Comparison of ENCODE assay signal across 22 mouse cellular contexts in genomic region chr2:90476319-90476718, GRCm38 (mm10).
DNase-seq lines count a peak whose midpoint lies in the region; ATAC-seq and TF ChIP-seq lines count a peak whose summit lies in the region.
"Had no signal": no experiment of that assay in that cellular context is flagged by ENCODE, and none has a peak within 500 bp of the region (broad histone marks: within the 10 kb centered on the region; RNA-seq: fewer than 3 reads in every experiment).

No protein-coding gene starts in this region.

- H3K4me2 ChIP-seq in neural tube, embryonic 15.5 days, result no peak overlapping the region
- no peak overlapping the region for H3K4me2 ChIP-seq in hindbrain, embryonic 14.5 days (replicated peaks)
- H3K4me2 ChIP-seq: embryonic facial prominence, embryonic 12.5 days; embryonic facial prominence, embryonic 15.5 days; heart, embryonic 11.5 days; hindbrain, embryonic 12.5 days had no signal

- no peaks in the 10 kb centered on the region for H3K36me3 ChIP-seq in neural tube, embryonic 15.5 days
- H3K36me3 ChIP-seq in ES-Bruce4 (ENCODE audit: control insufficient read depth, insufficient read depth, low read length, poor library complexity, severe bottlenecking), result no peaks in the 10 kb centered on the region
- H3K36me3 ChIP-seq in hindbrain, embryonic 14.5 days (replicated peaks; ENCODE audit: control insufficient read depth, insufficient read depth), result no peaks in the 10 kb centered on the region
- H3K36me3 ChIP-seq: embryonic facial prominence, embryonic 12.5 days; embryonic facial prominence, embryonic 15.5 days; hindbrain, embryonic 12.5 days had no signal

- no peak for TF ChIP-seq EP300 in ES-Bruce4 (IDR thresholded peaks at IDR 0.05; ENCODE audit: insufficient read depth, low read depth, low read length)

- no peak overlapping the region for H3K4me3 ChIP-seq in neural tube, embryonic 15.5 days (replicated peaks)
- peak overlapping the region; percentile 13; the same call in 1 of the 2 replicates for H3K4me3 ChIP-seq in ES-Bruce4 (ENCODE audit: low read depth, low read length)
- no peak overlapping the region for H3K4me3 ChIP-seq in hindbrain, embryonic 14.5 days (replicated peaks; ENCODE audit: low read length)
- no peak overlapping the region for H3K4me3 ChIP-seq in layer of hippocampus, adult 2 months
- H3K4me3 ChIP-seq: embryonic facial prominence, embryonic 12.5 days; embryonic facial prominence, embryonic 15.5 days; gastrocnemius, adult 2 months; hindbrain, embryonic 12.5 days had no signal

- TF ChIP-seq CTCF in ES-Bruce4 (IDR thresholded peaks at IDR 0.05; ENCODE audit: low read depth, low read length), result no peak
- TF ChIP-seq CTCF in layer of hippocampus, adult 2 months (conservative IDR thresholded peaks at IDR 0.05), result no peak

- H3K4me1 ChIP-seq in neural tube, embryonic 15.5 days, result peaks cover 30% of the 10 kb centered on the region
- H3K4me1 ChIP-seq in ES-Bruce4 (ENCODE audit: control insufficient read depth, insufficient read depth, low read length), result no peaks in the 10 kb centered on the region
- 0 out of 2 replicates have a peak, but pooled peaks cover 6% of the 10 kb centered on the region for H3K4me1 ChIP-seq in hindbrain, embryonic 14.5 days (replicated peaks; ENCODE audit: control insufficient read depth, insufficient read depth, low read length)

- no peaks in the 10 kb centered on the region for H3K27me3 ChIP-seq in neural tube, embryonic 15.5 days (replicated peaks)
- no peaks in the 10 kb centered on the region for H3K27me3 ChIP-seq in ES-Bruce4 (ENCODE audit: control insufficient read depth, insufficient read depth, low read length, poor library complexity, severe bottlenecking)
- H3K27me3 ChIP-seq in hindbrain, embryonic 14.5 days (ENCODE audit: control insufficient read depth, insufficient read depth, low read length), result no peaks in the 10 kb centered on the region
- H3K27me3 ChIP-seq: embryonic facial prominence, embryonic 12.5 days; embryonic facial prominence, embryonic 15.5 days; hindbrain, embryonic 12.5 days had no signal

- no peak for TF ChIP-seq POLR2A in ES-Bruce4 (IDR thresholded peaks at IDR 0.05; ENCODE audit: insufficient read depth, low read length)

- H3K9me3 ChIP-seq in neural tube, embryonic 15.5 days (replicated peaks), result no peaks in the 10 kb centered on the region
- H3K9me3 ChIP-seq in ES-Bruce4 (replicated peaks; ENCODE audit: control insufficient read depth, insufficient read depth, low read length, poor library complexity, severe bottlenecking), result no peaks in the 10 kb centered on the region
- H3K9me3 ChIP-seq in hindbrain, embryonic 14.5 days (ENCODE audit: control insufficient read depth, low read length), result no peaks in the 10 kb centered on the region
- H3K9me3 ChIP-seq: embryonic facial prominence, embryonic 12.5 days; embryonic facial prominence, embryonic 15.5 days; hindbrain, embryonic 12.5 days had no signal

- H3K27ac ChIP-seq in neural tube, embryonic 15.5 days (replicated peaks), result 0 out of 2 replicates have a peak overlapping the region, but pooled peaks have one; percentile 88
- no peak overlapping the region for H3K27ac ChIP-seq in ES-Bruce4 (ENCODE audit: insufficient read depth, low read length)
- no peak overlapping the region for H3K27ac ChIP-seq in hindbrain, embryonic 14.5 days
- H3K27ac ChIP-seq in layer of hippocampus, adult 2 months, result no peak overlapping the region
- H3K27ac ChIP-seq: embryonic facial prominence, embryonic 12.5 days; embryonic facial prominence, embryonic 15.5 days; gastrocnemius, adult 2 months; hindbrain, embryonic 12.5 days had no signal

- H3K9ac ChIP-seq in neural tube, embryonic 15.5 days (replicated peaks), result no peak overlapping the region
- H3K9ac ChIP-seq in ES-Bruce4 (ENCODE audit: low read depth, poor library complexity, severe bottlenecking), result no peak overlapping the region
- no peak overlapping the region for H3K9ac ChIP-seq in hindbrain, embryonic 14.5 days
- H3K9ac ChIP-seq: embryonic facial prominence, embryonic 12.5 days; embryonic facial prominence, embryonic 15.5 days; forebrain, postnatal 0 days; hindbrain, embryonic 12.5 days had no signal

- 80% methylated on average over 11 of the region's 11 CpGs for WGBS in neural tube, embryonic 15.5 days
- WGBS in hindbrain, embryonic 14.5 days, result 85% methylated on average over 11 of the region's 11 CpGs

- ATAC-seq in neural tube, embryonic 15.5 days (ENCODE audit: low FRiP score), result no peak
- ATAC-seq in hindbrain, embryonic 14.5 days (ENCODE audit: low FRiP score), result no peak
- ATAC-seq: CD4-positive, CD25-positive, alpha-beta regulatory T cell, adult 4 months; forebrain, embryonic 14.5 days; forebrain, postnatal 0 days; hindbrain, embryonic 16.5 days; inflammation-experienced regulatory T-cells, adult 6 months had no signal

- no peak for DNase-seq in neural tube, embryonic 10.5 days (ENCODE audit: extremely low spot score, low spot score)
- DNase-seq in R1 (ENCODE audit: low read depth, low spot score), result peak; percentile 33
- no peak for DNase-seq in hindbrain, embryonic 14.5 days (ENCODE audit: low spot score)
- no peak for DNase-seq in layer of hippocampus, adult 2 months (ENCODE audit: low spot score in 2 of 2)
- DNase-seq: adrenal gland, postnatal 10 days; cerebellum, adult 18-20 months; cerebellum, adult 9-11 months; cerebellum, postnatal 25 days; forebrain, postnatal 0 days; gastrocnemius, adult 2 months; gastrocnemius, postnatal 14 days; heart, adult 11 months had no signal
